Mouse (Mus musculus): ENCODE results near the gene Rcor3.

DNA sequence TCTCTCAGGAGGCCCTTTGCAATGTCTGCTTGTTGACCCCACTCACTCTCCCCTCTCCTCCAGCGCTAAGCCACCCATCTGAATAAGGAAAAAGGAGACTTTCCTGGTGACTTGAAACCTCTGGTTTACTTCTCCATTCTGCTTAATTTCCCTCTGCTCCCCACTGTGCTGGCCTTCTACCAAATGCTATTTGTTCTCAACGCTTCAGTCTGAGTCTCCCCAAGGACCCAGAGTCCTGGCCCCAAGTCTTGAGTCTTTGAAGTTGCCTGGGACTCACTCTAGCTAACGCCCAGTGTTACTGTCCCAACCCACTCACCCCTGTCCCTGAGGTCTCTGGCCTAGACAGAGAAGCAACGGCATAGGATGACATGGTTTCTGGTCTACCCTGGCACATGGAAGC lies 49.9 kb downstream of the Rcor3 start:
- TF ChIP-seq CTCF (IDR thresholded peaks at IDR 0.05; ENCODE audit: extremely low read depth, insufficient read length, insufficient replicate concordance, low read depth, low read length) (no peak), POLR2A (IDR thresholded peaks at IDR 0.05; ENCODE audit: low read depth, low read length) (no peak)
